Mouse (Mus musculus) midbrain, embryonic 16.5 days (tissue): ENCODE data around the gene Mllt10. TPM values are rescaled to one million over a fixed set of nuclear protein-coding genes. Genes with fewer than 3 reads are reported as not detected.

ENCODE experiments used
- ATAC-seq: fragments of 200-750 bp; cut with Nextera tagmentation; 2 replicates; pipeline ENCODE4 v1.8.0; 2017; ENCODE audit warnings: moderate TSS enrichment
- H3K27ac ChIP-seq: fragments of 300-500 bp; sonication (generic); 2 replicates; pipeline ENCODE4 v1.5.1; 2014; ENCODE audit warnings: mild to moderate bottlenecking, low read length, mixed read lengths
- H3K27me3 ChIP-seq: fragments of 300-500 bp; sonication (generic); 2 replicates; pipeline ENCODE4 v1.6.1; 2014; ENCODE audit warnings: low read depth, low read length, mixed read lengths; ENCODE audit not compliant: control insufficient read depth, insufficient read depth
- H3K36me3 ChIP-seq: fragments of 300-500 bp; sonication (generic); 2 replicates; pipeline ENCODE4 v1.6.1; 2014; ENCODE audit warnings: mild to moderate bottlenecking, low read length, moderate library complexity, mixed read lengths; ENCODE audit not compliant: control insufficient read depth, insufficient read depth
- H3K4me1 ChIP-seq: fragments of 300-500 bp; sonication (generic); 2 replicates; pipeline ENCODE4 v1.6.1; 2014; ENCODE audit warnings: mild to moderate bottlenecking, low read length, mixed read lengths; ENCODE audit not compliant: control insufficient read depth, insufficient read depth
- H3K4me2 ChIP-seq: fragments of 300-500 bp; sonication (generic); 2 replicates; pipeline ENCODE4 v1.6.1; 2014; ENCODE audit warnings: mild to moderate bottlenecking, low read length, mixed read lengths
- H3K4me3 ChIP-seq: fragments of 300-500 bp; sonication (generic); 2 replicates; pipeline ENCODE4 v1.5.1; 2014; ENCODE audit warnings: low read depth, mild to moderate bottlenecking, low read length, moderate library complexity, mixed read lengths
- H3K9ac ChIP-seq: fragments of 300-500 bp; sonication (generic); 2 replicates; pipeline ENCODE4 v1.6.1; 2014; ENCODE audit warnings: low read depth, low read length, mixed read lengths
- H3K9me3 ChIP-seq: fragments of 300-500 bp; sonication (generic); replicated peaks from 2 replicates; pipeline ENCODE4 v1.6.1; 2014; ENCODE audit warnings: mild to moderate bottlenecking, low read length, mixed read lengths; ENCODE audit not compliant: control insufficient read depth, poor library complexity, severe bottlenecking
- WGBS: fragments of 180-500 bp; shearing (Covaris S2); extraction: QIAGEN DNeasy Blood & Tissue Kit; methylation state at CpG from one replicate; pipeline ENCODE4 v1.1.7; 2014; 5-methylcytosine and 5-hydroxymethylcytosine counted together
- polyA plus RNA-seq: library from polyadenylated mRNA; unstranded; fragments of >200 nt; fragmentation: Nextera tagmentation; extraction: Ambion mirVana; gene quantifications from 2 replicates; pipeline ENCODE4 v1.2.1, GENCODE M21; 2015

Gene Mllt10
- polyA plus RNA-seq, 1 experiment from 2014 or later = 43.7 TPM

GRCm38 (mm10) chr2:18048453-18049075, 6.5 kb upstream of the Mllt10 start, which contains the start of gene Skida1:
TSS of gene Skida1 (minus strand) at chr2:18049051.
- H3K36me3 ChIP-seq = no peaks in the 10 kb centered on the region
- no peaks in the 10 kb centered on the region for H3K9me3 ChIP-seq
- H3K4me1 ChIP-seq = peaks cover 42% of the 10 kb centered on the region
- peak within 1 kb of the TSS; percentile 100 for H3K27ac ChIP-seq
- peak within 1 kb of the TSS; percentile 100 for H3K9ac ChIP-seq
- 0% methylated on average over 17 of the region's 17 CpGs for WGBS
- H3K4me2 ChIP-seq = peak within 1 kb of the TSS; percentile 81
- H3K27me3 ChIP-seq = no peaks in the 10 kb centered on the region
- peak within 1 kb of the TSS; percentile 94 for H3K4me3 ChIP-seq
- peak; percentile 66 for ATAC-seq

- no peak for ATAC-seq
- Histone ChIP-seq H3K9me3 (no peaks in the 10 kb centered on the region), H3K4me1 (peaks cover 38% of the 10 kb centered on the region), H3K27ac (peak overlapping the region; percentile 100), H3K36me3 (no peaks in the 10 kb centered on the region), H3K4me3 (peak overlapping the region; percentile 94), H3K27me3 (no peaks in the 10 kb centered on the region), H3K9ac (peak overlapping the region; percentile 50), H3K4me2 (peak overlapping the region; percentile 81)
- 8% methylated on average over 11 of the region's 11 CpGs for WGBS
These were observed 5.7 kb upstream of the Mllt10 start for GRCm38 (mm10) chr2:18049279-18049821.

GRCm38 (mm10) chr2:18050018-18050417, 5.0 kb upstream of the Mllt10 start:
- 10% methylated on average over 2 of the region's 2 CpGs for WGBS
- Histone ChIP-seq H3K9me3 (no peaks in the 10 kb centered on the region), H3K4me1 (peaks cover 35% of the 10 kb centered on the region), H3K4me3 (peak overlapping the region; percentile 14; the same call in 1 of the 2 replicates), H3K27ac (peak overlapping the region; percentile 100), H3K36me3 (no peaks in the 10 kb centered on the region), H3K27me3 (no peaks in the 10 kb centered on the region), H3K4me2 (peak overlapping the region; percentile 81), H3K9ac (peak overlapping the region; percentile 50)
- no peak for ATAC-seq

GRCm38 (mm10) chr2:18050541-18050985, 4.5 kb upstream of the Mllt10 start:
- peak overlapping the region; percentile 14 for H3K4me3 ChIP-seq
- H3K4me1 ChIP-seq = peaks cover 35% of the 10 kb centered on the region
- H3K9me3 ChIP-seq = no peaks in the 10 kb centered on the region
- H3K27me3 ChIP-seq = no peaks in the 10 kb centered on the region
- peak overlapping the region; percentile 29 for H3K27ac ChIP-seq
- peak overlapping the region; percentile 81 for H3K4me2 ChIP-seq
- peak overlapping the region; percentile 30 for H3K9ac ChIP-seq
- no peaks in the 10 kb centered on the region for H3K36me3 ChIP-seq
- no peak for ATAC-seq
- WGBS = 7% methylated on average over 10 of the region's 10 CpGs

GRCm38 (mm10) chr2:18051026-18051830, 3.8 kb upstream of the Mllt10 start:
- Histone ChIP-seq H3K27ac (no peak overlapping the region; the same call in 1 of the 2 replicates), H3K4me2 (peak overlapping the region; percentile 81), H3K27me3 (no peaks in the 10 kb centered on the region), H3K9me3 (no peaks in the 10 kb centered on the region), H3K36me3 (no peaks in the 10 kb centered on the region), H3K9ac (no peak overlapping the region), H3K4me1 (peaks cover 32% of the 10 kb centered on the region), H3K4me3 (peak overlapping the region; percentile 14)
- WGBS = 9% methylated on average over 11 of the region's 11 CpGs
- ATAC-seq = no peak

GRCm38 (mm10) chr2:18051831-18052170, 3.2 kb upstream of the Mllt10 start:
- no peaks in the 10 kb centered on the region for H3K36me3 ChIP-seq
- no peak for ATAC-seq
- 19% methylated on average over 3 of the region's 3 CpGs for WGBS
- H3K4me1 ChIP-seq = peaks cover 32% of the 10 kb centered on the region
- no peaks in the 10 kb centered on the region for H3K9me3 ChIP-seq
- H3K27ac ChIP-seq = no peak overlapping the region
- H3K9ac ChIP-seq = no peak overlapping the region
- H3K4me3 ChIP-seq = no peak overlapping the region
- no peaks in the 10 kb centered on the region for H3K27me3 ChIP-seq
- no peak overlapping the region; the same call in 1 of the 2 replicates for H3K4me2 ChIP-seq

GRCm38 (mm10) chr2:18052581-18052980, 2.5 kb upstream of the Mllt10 start:
- Histone ChIP-seq H3K9me3 (no peaks in the 10 kb centered on the region), H3K27me3 (no peaks in the 10 kb centered on the region), H3K36me3 (no peaks in the 10 kb centered on the region), H3K4me1 (peaks cover 32% of the 10 kb centered on the region), H3K4me3 (no peak overlapping the region), H3K4me2 (no peak overlapping the region), H3K27ac (no peak overlapping the region), H3K9ac (no peak overlapping the region)
- WGBS = 38% methylated on average over 3 of the region's 3 CpGs
- no peak for ATAC-seq

GRCm38 (mm10) chr2:18053243-18053950, 1.6 kb upstream of the Mllt10 start:
- Histone ChIP-seq H3K4me2 (no peak overlapping the region), H3K4me3 (no peak overlapping the region), H3K27me3 (no peaks in the 10 kb centered on the region), H3K9me3 (no peaks in the 10 kb centered on the region), H3K4me1 (peaks cover 37% of the 10 kb centered on the region), H3K27ac (no peak overlapping the region), H3K9ac (no peak overlapping the region), H3K36me3 (no peaks in the 10 kb centered on the region)
- no peak for ATAC-seq
- 33% methylated on average over 1 of the region's 1 CpGs for WGBS
